Mouse (Mus musculus) olfactory bulb, adult 2 months (tissue): ENCODE data around the gene Skint5.

ENCODE experiments used
- CTCF ChIP-seq: fragments of 200-500 bp; IDR thresholded peaks from 2 replicates; pipeline ENCODE4 v1.5.1; 2012; ENCODE audit warnings: low read depth, mild to moderate bottlenecking, low read length, moderate library complexity; ENCODE audit not compliant: insufficient read depth
- POLR2A ChIP-seq: fragments of 200-500 bp; IDR thresholded peaks from 2 replicates; pipeline ENCODE4 v1.6.1; 2012; ENCODE audit warnings: mild to moderate bottlenecking, low read depth, low read length, moderate library complexity; ENCODE audit not compliant: insufficient read depth

- TF ChIP-seq CTCF (no peak), POLR2A (no peak)
These were observed 235.1 kb downstream of the Skint5 start for GRCm38 (mm10) chr4:113764182-113764581.
